Mouse (Mus musculus) hindbrain, embryonic 13.5 days (tissue): ENCODE results near the gene Skp2. TPM values are rescaled to one million over a fixed set of nuclear protein-coding genes. Genes with fewer than 3 reads are reported as not detected.
"Not testable (repeated sequence)": the region's sequence is repeated elsewhere in the genome, so short reads cannot be mapped to it uniquely, and the experiment has no call there.

Experiments used
- ATAC-seq: fragments of 200-750 bp; cut with Nextera tagmentation; 2 replicates; pipeline ENCODE4 v1.8.0; 2017; ENCODE audit warnings: moderate TSS enrichment; ENCODE audit not compliant: low FRiP score
- H3K27ac ChIP-seq: fragments of 300-500 bp; sonication (generic); 2 replicates; pipeline ENCODE4 v1.5.1; 2015; ENCODE audit warnings: inconsistent platforms, mild to moderate bottlenecking, moderate library complexity
- H3K27me3 ChIP-seq: fragments of 300-500 bp; sonication (generic); 2 replicates; pipeline ENCODE4 v1.6.1; 2015; ENCODE audit warnings: mild to moderate bottlenecking, inconsistent platforms
- H3K36me3 ChIP-seq: fragments of 300-500 bp; sonication (generic); 2 replicates; pipeline ENCODE4 v1.6.1; 2015; ENCODE audit warnings: mild to moderate bottlenecking, inconsistent platforms
- H3K4me1 ChIP-seq: fragments of 300-500 bp; sonication (generic); replicated peaks from 2 replicates; pipeline ENCODE4 v1.6.1; 2015; ENCODE audit warnings: inconsistent platforms
- H3K4me2 ChIP-seq: fragments of 300-500 bp; sonication (generic); 2 replicates; pipeline ENCODE4 v1.6.1; 2015; ENCODE audit warnings: inconsistent platforms, mild to moderate bottlenecking, moderate library complexity
- H3K4me3 ChIP-seq: fragments of 300-500 bp; sonication (generic); 2 replicates; pipeline ENCODE4 v1.5.1; 2015; ENCODE audit warnings: mild to moderate bottlenecking, inconsistent platforms
- H3K9ac ChIP-seq: fragments of 300-500 bp; sonication (generic); 2 replicates; pipeline ENCODE4 v1.6.1; 2015; ENCODE audit warnings: mild to moderate bottlenecking, inconsistent platforms
- H3K9me3 ChIP-seq: fragments of 300-500 bp; sonication (generic); 2 replicates; pipeline ENCODE4 v1.6.1; 2016; ENCODE audit warnings: inconsistent platforms
- WGBS: fragments of 180-500 bp; shearing (Covaris S2); methylation state at CpG from one replicate; pipeline ENCODE4 v1.1.7; 2015; 5-methylcytosine and 5-hydroxymethylcytosine counted together
- polyA plus RNA-seq: library from polyadenylated mRNA; unstranded; fragments of >200 nt; fragmentation: Nextera tagmentation; extraction: Ambion mirVana; gene quantifications from 2 replicates; pipeline ENCODE4 v1.2.1, GENCODE M21; 2015

Skp2 gene
- polyA plus RNA-seq: 26.0 and 27.9 TPM in 2 replicates

- no peak within 1 kb of the TSS for H3K27ac ChIP-seq
- no peak for ATAC-seq
- H3K4me1 ChIP-seq: no peaks in the 10 kb centered on the region
- no peaks in the 10 kb centered on the region for H3K27me3 ChIP-seq
- peaks cover 52% of the 10 kb centered on the region for H3K36me3 ChIP-seq
- H3K9ac ChIP-seq: no peak within 1 kb of the TSS
- H3K4me2 ChIP-seq: no peak within 1 kb of the TSS
- no peaks in the 10 kb centered on the region for H3K9me3 ChIP-seq
- H3K4me3 ChIP-seq: no peak within 1 kb of the TSS
Observed at GRCm38 (mm10) chr15:9155325-9155724, at the start of gene Skp2. Skp2 (minus strand) TSS chr15:9155425.

- peaks cover 28% of the 10 kb centered on the region for H3K36me3 ChIP-seq
- H3K9me3 ChIP-seq: no peaks in the 10 kb centered on the region
- no peak overlapping the region for H3K4me3 ChIP-seq
- 64% methylated on average over 6 of the region's 6 CpGs for WGBS
- H3K9ac ChIP-seq: no peak overlapping the region
- no peaks in the 10 kb centered on the region for H3K27me3 ChIP-seq
- H3K27ac ChIP-seq: no peak overlapping the region
- H3K4me2 ChIP-seq: no peak overlapping the region
- no peak for ATAC-seq
- no peaks in the 10 kb centered on the region for H3K4me1 ChIP-seq
Observed at GRCm38 (mm10) chr15:9198421-9198820, 43.2 kb upstream of the Skp2 start.

- not testable (repeated sequence) for H3K4me2 ChIP-seq, H3K9me3 ChIP-seq, H3K4me3 ChIP-seq, ATAC-seq, H3K4me1 ChIP-seq, H3K27ac ChIP-seq, H3K9ac ChIP-seq, H3K27me3 ChIP-seq
- H3K36me3 ChIP-seq: peaks cover 52% of the 10 kb centered on the region
Observed at GRCm38 (mm10) chr15:9192685-9193084, 37.5 kb upstream of the Skp2 start.

GRCm38 (mm10) chr15:9189796-9190195 is 34.6 kb upstream of the Skp2 start:
- H3K4me3 ChIP-seq: no peak overlapping the region
- H3K27ac ChIP-seq: no peak overlapping the region
- H3K27me3 ChIP-seq: no peaks in the 10 kb centered on the region
- H3K36me3 ChIP-seq: peaks cover 51% of the 10 kb centered on the region
- H3K4me1 ChIP-seq: no peaks in the 10 kb centered on the region
- no peak overlapping the region for H3K9ac ChIP-seq
- ATAC-seq: no peak
- H3K4me2 ChIP-seq: no peak overlapping the region
- H3K9me3 ChIP-seq: no peaks in the 10 kb centered on the region
- WGBS: 96% methylated on average over 2 of the region's 2 CpGs

GRCm38 (mm10) chr15:9183995-9184394 is 28.8 kb upstream of the Skp2 start:
- H3K27ac ChIP-seq: no peak overlapping the region
- no peak overlapping the region for H3K4me3 ChIP-seq
- H3K27me3 ChIP-seq: no peaks in the 10 kb centered on the region
- no peaks in the 10 kb centered on the region for H3K9me3 ChIP-seq
- no peak for ATAC-seq
- no peak overlapping the region for H3K4me2 ChIP-seq
- WGBS: 95% methylated on average over 5 of the region's 5 CpGs
- H3K9ac ChIP-seq: no peak overlapping the region
- H3K36me3 ChIP-seq: peaks cover 53% of the 10 kb centered on the region
- no peaks in the 10 kb centered on the region for H3K4me1 ChIP-seq

- Histone ChIP-seq H3K27me3 (no peaks in the 10 kb centered on the region), H3K27ac (no peak overlapping the region), H3K9me3 (no peaks in the 10 kb centered on the region), H3K4me2 (no peak overlapping the region), H3K4me3 (no peak overlapping the region), H3K36me3 (peaks cover 46% of the 10 kb centered on the region), H3K4me1 (no peaks in the 10 kb centered on the region), H3K9ac (no peak overlapping the region)
- 96% methylated on average over 3 of the region's 3 CpGs for WGBS
- ATAC-seq: no peak
Observed at GRCm38 (mm10) chr15:9177038-9177437, 21.8 kb upstream of the Skp2 start.

- Histone ChIP-seq H3K27me3 (no peaks in the 10 kb centered on the region), H3K9me3 (no peaks in the 10 kb centered on the region), H3K4me2 (no peak overlapping the region), H3K4me3 (no peak overlapping the region), H3K36me3 (peaks cover 48% of the 10 kb centered on the region), H3K27ac (no peak overlapping the region), H3K4me1 (no peaks in the 10 kb centered on the region), H3K9ac (no peak overlapping the region)
- 48% methylated on average over 6 of the region's 6 CpGs for WGBS
- ATAC-seq: no peak
Observed at GRCm38 (mm10) chr15:9164125-9164524, 8.9 kb upstream of the Skp2 start.

- 68% methylated on average over 4 of the region's 4 CpGs for WGBS
- H3K9ac ChIP-seq: no peak overlapping the region
- H3K4me3 ChIP-seq: no peak overlapping the region
- no peaks in the 10 kb centered on the region for H3K27me3 ChIP-seq
- H3K4me2 ChIP-seq: no peak overlapping the region
- H3K4me1 ChIP-seq: no peaks in the 10 kb centered on the region
- no peak overlapping the region for H3K27ac ChIP-seq
- no peaks in the 10 kb centered on the region for H3K9me3 ChIP-seq
- ATAC-seq: no peak
- peaks cover 37% of the 10 kb centered on the region for H3K36me3 ChIP-seq
Observed at GRCm38 (mm10) chr15:9162557-9163070, 7.4 kb upstream of the Skp2 start.

GRCm38 (mm10) chr15:9140684-9141171 is 14.5 kb downstream of the Skp2 start:
- peaks cover 34% of the 10 kb centered on the region for H3K4me1 ChIP-seq
- H3K36me3 ChIP-seq: peaks cover 25% of the 10 kb centered on the region
- peak overlapping the region; percentile 85 for H3K4me3 ChIP-seq
- H3K4me2 ChIP-seq: peak overlapping the region; percentile 83
- no peaks in the 10 kb centered on the region for H3K27me3 ChIP-seq
- WGBS: under 1% methylated on average over 37 of the region's 37 CpGs
- peak overlapping the region; percentile 91 for H3K27ac ChIP-seq
- no peaks in the 10 kb centered on the region for H3K9me3 ChIP-seq
- H3K9ac ChIP-seq: peak overlapping the region; percentile 89
- peak; percentile 94 for ATAC-seq

- peak within 1 kb of the TSS; percentile 85 for H3K4me3 ChIP-seq
- no peaks in the 10 kb centered on the region for H3K9me3 ChIP-seq
- H3K27me3 ChIP-seq: no peaks in the 10 kb centered on the region
- ATAC-seq: peak; percentile 99
- H3K4me2 ChIP-seq: peak within 1 kb of the TSS; percentile 83
- H3K4me1 ChIP-seq: peaks cover 35% of the 10 kb centered on the region
- peak within 1 kb of the TSS; percentile 91 for H3K27ac ChIP-seq
- WGBS: under 1% methylated on average over 33 of the region's 34 CpGs
- H3K9ac ChIP-seq: peak within 1 kb of the TSS; percentile 89
- peaks cover 26% of the 10 kb centered on the region for H3K36me3 ChIP-seq
Observed at GRCm38 (mm10) chr15:9140252-9140680, 15.0 kb downstream of the Skp2 start, which contains the start of gene Lmbrd2. Lmbrd2 (plus strand) TSS chr15:9140550.

- 29% methylated on average over 10 of the region's 10 CpGs for WGBS
- peaks cover 32% of the 10 kb centered on the region for H3K36me3 ChIP-seq
- no peak for ATAC-seq
- peaks cover 39% of the 10 kb centered on the region for H3K4me1 ChIP-seq
- no peak overlapping the region for H3K27ac ChIP-seq
- H3K9ac ChIP-seq: peak overlapping the region; percentile 89
- no peaks in the 10 kb centered on the region for H3K27me3 ChIP-seq
- no peaks in the 10 kb centered on the region for H3K9me3 ChIP-seq
- H3K4me3 ChIP-seq: peak overlapping the region; percentile 85
- H3K4me2 ChIP-seq: peak overlapping the region; percentile 68
Observed at GRCm38 (mm10) chr15:9139447-9139846, 15.8 kb downstream of the Skp2 start.

GRCm38 (mm10) chr15:9134891-9135507 is 20.2 kb downstream of the Skp2 start:
- Histone ChIP-seq H3K36me3 (peaks cover 47% of the 10 kb centered on the region), H3K4me3 (no peak overlapping the region), H3K4me1 (peaks cover 31% of the 10 kb centered on the region), H3K27me3 (no peaks in the 10 kb centered on the region), H3K27ac (no peak overlapping the region), H3K4me2 (no peak overlapping the region), H3K9me3 (no peaks in the 10 kb centered on the region), H3K9ac (no peak overlapping the region)
- no peak for ATAC-seq
- 83% methylated on average over 6 of the region's 6 CpGs for WGBS
